Mouse (Mus musculus) bone marrow macrophage, adult 2 months (primary cell): ENCODE measurements around the gene Msi2. TPM values are rescaled to one million over a fixed set of nuclear protein-coding genes. Genes with fewer than 3 reads are reported as not detected.

Source experiments
- H3K27ac ChIP-seq: 2 replicates; pipeline ENCODE4 v1.5.1; 2012; ENCODE audit warnings: low read depth, low read length; ENCODE audit not compliant: insufficient read depth
- H3K4me1 ChIP-seq: 2 replicates; pipeline ENCODE4 v1.6.1; 2012; ENCODE audit warnings: low read length; ENCODE audit not compliant: control insufficient read depth, insufficient read depth
- H3K4me3 ChIP-seq: 2 replicates; pipeline ENCODE4 v1.5.1; 2012; ENCODE audit warnings: mild to moderate bottlenecking, low read length, moderate library complexity; ENCODE audit not compliant: insufficient read depth
- CTCF ChIP-seq: IDR thresholded peaks from 2 replicates; pipeline ENCODE4 v1.5.1; 2012; ENCODE audit warnings: low read depth, mild to moderate bottlenecking, low read length, moderate library complexity
- POLR2A ChIP-seq: IDR thresholded peaks from 2 replicates; pipeline ENCODE4 v1.6.1; 2012; ENCODE audit warnings: mild to moderate bottlenecking, low read depth, low read length, borderline replicate concordance
- polyA plus RNA-seq: library from polyadenylated mRNA; stranded (reverse); fragments of >200 nt; gene quantifications from 2 replicates; pipeline ENCODE4 v1.2.4, GENCODE M21; 2012; ENCODE audit not compliant: missing spikeins, insufficient read depth, insufficient read length

Gene Msi2
- polyA plus RNA-seq, 1 experiment, result 9.8 TPM

DNA sequence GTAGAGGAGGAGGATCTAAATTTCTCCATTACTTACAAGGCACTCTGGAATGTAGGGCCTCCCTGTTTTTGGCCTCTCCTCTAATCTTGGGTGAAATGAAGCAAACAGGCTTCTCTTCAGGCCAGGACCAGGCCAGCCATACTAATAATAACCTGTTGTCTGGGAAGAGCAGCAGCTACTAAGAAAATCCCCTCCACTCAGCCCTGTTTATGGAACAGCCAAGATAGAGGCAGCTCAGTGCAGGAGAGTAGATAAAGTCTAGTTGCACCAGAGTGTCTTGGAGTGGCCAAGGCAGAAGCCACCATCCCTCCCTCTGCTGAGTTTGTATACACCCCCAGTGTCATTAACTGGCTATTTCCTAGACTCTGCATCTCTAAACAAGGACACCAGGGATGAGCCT, 247.7 kb downstream of the Msi2 start:
- no peak overlapping the region for H3K4me3 ChIP-seq
- TF ChIP-seq CTCF, result no peak
- no peak for TF ChIP-seq POLR2A
- peaks cover 17% of the 10 kb centered on the region for H3K4me1 ChIP-seq
- no peak overlapping the region for H3K27ac ChIP-seq

DNA sequence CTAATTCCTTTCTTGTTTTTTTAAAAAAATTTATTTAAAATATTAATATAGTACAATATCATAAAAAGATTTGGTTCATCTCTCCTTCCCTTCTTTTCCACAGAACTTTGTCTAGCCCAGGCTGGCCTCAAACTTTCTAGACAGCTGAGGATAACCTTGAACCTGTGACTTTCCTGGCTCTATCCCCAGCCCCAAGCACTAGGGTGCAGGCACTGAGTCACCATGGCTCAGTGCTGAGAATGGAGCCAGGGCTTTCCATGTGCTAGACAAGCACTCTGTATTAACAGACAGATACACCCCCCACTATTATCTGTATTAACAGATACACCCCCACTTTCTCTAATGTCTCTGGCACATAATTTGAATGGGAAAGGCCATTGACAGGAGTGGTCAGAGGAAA, 249.3 kb downstream of the Msi2 start:
- Histone ChIP-seq H3K27ac (no peak overlapping the region), H3K4me1 (peaks cover 17% of the 10 kb centered on the region), H3K4me3 (no peak overlapping the region)
- TF ChIP-seq CTCF, result no peak
- no peak for TF ChIP-seq POLR2A

DNA sequence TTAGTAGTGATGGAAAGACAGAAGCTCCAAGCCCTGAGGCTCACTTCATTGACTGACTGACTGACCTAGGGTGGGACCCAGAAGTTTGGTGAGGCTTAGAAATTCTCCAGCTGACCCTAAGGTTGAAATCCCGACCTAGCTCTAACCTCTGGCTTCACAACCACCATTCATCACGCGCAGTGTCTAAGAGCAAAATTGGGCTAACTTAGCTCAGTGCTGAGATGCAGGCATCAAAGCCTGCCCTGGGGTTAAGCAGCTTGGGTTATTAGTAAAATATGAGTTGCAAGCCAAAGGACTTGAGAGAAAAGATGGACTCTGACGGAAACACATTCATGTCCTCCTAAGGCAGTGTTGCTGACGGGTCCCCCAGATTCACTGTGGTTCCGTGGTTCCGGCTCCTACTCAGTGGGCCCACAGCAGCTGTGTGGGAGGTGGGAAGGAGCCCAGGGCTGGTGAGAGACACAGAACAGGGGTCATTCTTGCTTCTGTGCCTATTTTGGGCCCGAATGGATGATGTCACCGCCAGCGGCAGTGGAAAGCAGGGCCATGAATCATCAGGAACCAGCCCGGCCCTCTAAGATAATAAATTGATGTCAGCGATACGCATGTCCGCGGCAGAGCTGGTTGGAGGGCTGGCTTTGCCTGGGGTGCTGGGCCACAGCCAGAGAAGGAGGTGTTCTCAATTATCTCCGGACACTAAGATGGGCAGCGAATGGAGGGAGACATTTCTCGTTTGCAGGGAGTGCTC, 250.6 kb downstream of the Msi2 start:
- no peak overlapping the region for H3K27ac ChIP-seq
- peaks cover 17% of the 10 kb centered on the region for H3K4me1 ChIP-seq
- no peak for TF ChIP-seq CTCF
- no peak for TF ChIP-seq POLR2A
- H3K4me3 ChIP-seq, result no peak overlapping the region

- no peak overlapping the region for H3K27ac ChIP-seq
- TF ChIP-seq CTCF (no peak), POLR2A (no peak)
- peaks cover 17% of the 10 kb centered on the region for H3K4me1 ChIP-seq
- no peak overlapping the region for H3K4me3 ChIP-seq
These were observed 254.4 kb downstream of the Msi2 start for GRCm38 (mm10) chr11:88463951-88464350.

DNA sequence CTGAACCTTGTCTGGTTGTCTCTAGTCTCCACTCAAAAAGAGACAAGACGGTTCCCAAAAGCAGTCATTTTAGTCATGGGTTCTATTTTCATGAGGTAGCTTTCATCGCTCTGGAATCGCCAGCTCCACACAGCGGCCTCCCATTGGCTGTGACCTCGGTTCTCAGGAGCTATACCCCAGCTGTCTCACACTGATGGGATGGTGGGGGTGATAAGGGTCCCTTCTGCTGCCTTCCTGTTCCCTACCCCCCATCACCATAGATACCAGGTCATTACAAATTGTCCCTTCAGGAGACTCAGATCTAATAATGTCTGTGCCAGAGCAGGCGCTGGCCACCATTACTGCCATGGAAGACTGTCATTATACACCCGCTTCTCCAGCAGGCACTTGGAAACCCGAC, 255.5 kb downstream of the Msi2 start:
- peaks cover 11% of the 10 kb centered on the region for H3K4me1 ChIP-seq
- TF ChIP-seq POLR2A (no peak), CTCF (no peak)

DNA sequence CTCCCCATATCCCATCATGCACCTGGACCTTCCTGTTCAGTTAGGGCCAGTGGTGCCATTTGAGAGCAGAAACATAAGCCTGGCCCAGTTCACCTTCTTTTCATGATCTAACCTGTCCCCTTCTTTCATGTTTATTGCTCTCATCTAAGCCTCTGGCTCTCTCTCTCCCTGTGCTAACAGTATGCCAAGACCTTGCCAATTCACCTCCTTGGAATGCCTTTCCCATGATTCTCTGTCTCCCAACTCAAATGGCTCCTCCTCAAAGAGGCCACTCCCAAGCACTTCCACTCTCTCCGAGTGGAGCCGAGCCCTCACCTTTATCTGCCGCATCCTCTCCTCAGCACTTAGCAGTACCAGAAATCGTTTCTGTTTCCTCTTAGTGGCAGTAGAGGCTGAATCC, 256.7 kb downstream of the Msi2 start:
- Histone ChIP-seq H3K4me1 (peaks cover 2% of the 10 kb centered on the region; the same call in 1 of the 2 replicates), H3K27ac (no peak overlapping the region), H3K4me3 (no peak overlapping the region)
- TF ChIP-seq POLR2A (no peak), CTCF (no peak)

More for the DNA sequence above, 255.5 kb downstream of the Msi2 start:
- H3K4me3 ChIP-seq, result no peak overlapping the region
- H3K27ac ChIP-seq, result no peak overlapping the region

DNA sequence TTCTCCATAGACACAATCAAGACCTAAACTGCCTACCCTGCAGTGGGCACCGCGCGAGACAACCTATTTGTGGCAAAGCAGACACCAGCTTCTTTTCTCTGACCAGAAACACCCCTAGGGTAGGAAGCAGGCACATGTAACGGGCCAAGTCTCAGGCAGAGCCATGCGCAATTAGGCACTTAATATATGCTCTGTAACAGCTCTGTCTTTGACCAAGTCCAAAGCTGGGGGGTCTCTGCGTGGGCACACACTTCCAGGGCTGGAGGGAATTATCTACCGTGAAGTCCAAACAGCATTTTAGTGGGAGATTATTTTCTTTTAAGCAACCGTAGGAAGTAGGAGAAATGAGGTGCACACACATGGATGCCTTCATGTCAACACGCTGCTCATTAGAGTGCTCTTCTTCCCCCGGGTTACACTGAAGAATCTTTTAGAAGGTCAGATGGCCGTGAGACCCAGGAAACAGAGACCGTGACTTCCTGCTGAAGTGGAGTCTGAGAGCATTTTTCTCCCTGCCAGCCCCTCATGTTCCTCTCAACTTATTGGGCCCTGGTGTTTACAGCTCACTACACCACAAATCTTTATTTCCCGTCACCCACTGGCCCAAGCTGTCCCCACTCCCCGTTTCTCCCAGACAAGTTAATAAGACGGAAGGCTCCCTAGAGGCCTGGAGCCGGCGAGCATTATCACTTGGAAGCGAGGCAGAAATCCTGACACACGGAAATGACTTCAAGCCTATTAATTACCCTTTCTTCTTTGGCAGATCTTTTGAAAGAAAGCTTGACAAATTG, 258.2 kb downstream of the Msi2 start:
- H3K4me3 ChIP-seq, result no peak overlapping the region
- TF ChIP-seq CTCF, result no peak
- no peak overlapping the region for H3K27ac ChIP-seq
- H3K4me1 ChIP-seq, result no peaks in the 10 kb centered on the region

GRCm38 (mm10) chr11:88457241-88457738, 261.0 kb downstream of the Msi2 start:
- Histone ChIP-seq H3K27ac (no peak overlapping the region), H3K4me3 (no peak overlapping the region), H3K4me1 (no peaks in the 10 kb centered on the region)
- TF ChIP-seq POLR2A, result no peak
- TF ChIP-seq CTCF, result no peak

DNA sequence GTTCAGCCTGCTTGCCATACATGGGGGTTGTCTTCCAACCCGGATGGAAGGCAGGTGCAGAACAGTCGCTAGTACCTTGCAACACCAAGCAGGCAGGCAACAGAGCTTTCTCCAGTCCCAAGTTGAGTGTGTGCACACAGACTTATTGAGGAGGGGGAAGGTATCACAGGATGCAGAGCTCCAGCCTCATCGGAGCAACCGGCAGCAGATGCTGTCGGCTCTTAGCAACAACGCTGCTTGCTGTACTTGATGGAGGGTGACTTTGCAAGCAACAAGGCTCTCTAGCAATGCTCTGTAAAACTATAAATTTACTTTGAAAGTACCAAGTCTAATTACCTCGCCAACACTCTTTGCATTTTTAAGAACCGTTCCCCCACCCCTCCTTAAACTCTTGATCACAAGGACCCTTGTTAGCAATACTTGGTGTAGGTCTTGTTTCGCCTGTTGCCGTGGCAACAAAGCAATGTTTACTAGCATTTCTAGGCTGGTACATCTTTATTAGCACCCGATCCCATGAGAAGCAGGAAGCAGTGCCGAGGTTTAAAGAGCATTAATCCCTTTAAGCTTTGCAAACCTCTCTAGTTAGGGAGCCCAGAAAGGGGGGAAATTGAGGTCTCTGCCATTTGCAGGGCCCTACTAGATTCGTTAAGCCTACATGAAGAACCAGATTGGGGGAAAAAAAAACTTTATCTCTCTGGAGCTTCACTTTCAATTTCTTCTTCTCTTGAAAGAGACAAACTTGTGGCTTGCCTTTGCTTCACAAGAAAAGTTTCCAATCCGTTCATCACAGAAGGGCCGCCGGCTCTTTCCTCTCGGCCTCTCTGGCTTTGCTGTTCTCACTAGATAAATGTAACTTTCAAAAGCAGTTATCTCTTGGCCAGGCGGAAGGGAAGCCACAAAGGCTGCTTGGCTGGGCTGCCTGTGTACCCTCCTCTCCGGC, 263.2 kb downstream of the Msi2 start:
- Histone ChIP-seq H3K4me1 (no peaks in the 10 kb centered on the region), H3K4me3 (no peak overlapping the region)
- TF ChIP-seq POLR2A, result no peak

DNA sequence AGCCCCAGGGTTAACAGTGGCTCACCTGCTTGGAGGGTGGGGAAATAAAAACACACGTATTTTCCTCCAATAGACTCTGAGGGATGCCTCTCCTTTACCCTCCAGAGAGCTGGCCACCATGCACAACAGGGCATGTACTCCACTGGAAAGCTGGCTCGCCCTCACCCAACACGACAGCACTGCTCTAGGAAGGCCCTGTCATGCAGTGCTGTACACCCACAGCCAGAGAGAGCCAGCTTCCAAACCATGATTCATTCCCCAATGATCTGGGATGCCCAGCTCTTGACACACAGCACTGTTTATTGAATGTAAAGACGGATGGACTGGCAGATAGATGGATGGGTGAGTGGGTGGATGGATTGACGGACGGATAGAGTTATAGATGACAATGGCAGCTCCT, 269.1 kb downstream of the Msi2 start:
- H3K4me1 ChIP-seq, result no peaks in the 10 kb centered on the region
- no peak overlapping the region for H3K4me3 ChIP-seq
- no peak for TF ChIP-seq CTCF
- TF ChIP-seq POLR2A, result no peak
- no peak overlapping the region for H3K27ac ChIP-seq

More for the DNA sequence above, 263.2 kb downstream of the Msi2 start:
- no peak overlapping the region for H3K27ac ChIP-seq
